Mouse (Mus musculus): Measurements from ENCODE around the gene Fhit. TPM values are rescaled to one million over a fixed set of nuclear protein-coding genes. Genes with fewer than 3 reads are reported as not detected.
A peak's percentile ranks its signal among the peaks of the same experiment; 100 is the strongest.

Fhit gene
- total and polyA plus RNA-seq, 2 experiments from 2014 or later: 9.9 to 11.8 TPM

- Histone ChIP-seq H3K36me3 (ENCODE audit: insufficient read depth, low read length) (no peaks in the 10 kb centered on the region), H3K4me1 (ENCODE audit: insufficient read depth, low read length) (no peaks in the 10 kb centered on the region), H3K4me2 (ENCODE audit: low read depth, low read length, poor library complexity, severe bottlenecking) (no peak overlapping the region), H3K27me3 (ENCODE audit: insufficient read depth, low read length) (no peaks in the 10 kb centered on the region), H3K27ac (ENCODE audit: low read depth, low read length) (no peak overlapping the region), H3K9me3 (ENCODE audit: low read length) (no peaks in the 10 kb centered on the region), H3K4me3 (ENCODE audit: low read depth, low read length) (no peak overlapping the region), H3K9ac (replicated peaks; ENCODE audit: low read length, poor library complexity, severe bottlenecking) (no peak overlapping the region)
- 86% methylated on average over 2 of the region's 2 CpGs for WGBS
- DNase-seq (ENCODE audit: low spot score) (no peak), ATAC-seq (ENCODE audit: low FRiP score) (no peak)
- no peak for TF ChIP-seq CTCF (IDR thresholded peaks at IDR 0.05)
Observed at GRCm38 (mm10) chr14:10432502-10432901, 729.3 kb downstream of the Fhit start.

- Histone ChIP-seq H3K27me3 (ENCODE audit: insufficient read depth, low read length) (no peaks in the 10 kb centered on the region), H3K9ac (replicated peaks; ENCODE audit: low read length, poor library complexity, severe bottlenecking) (no peak overlapping the region), H3K4me3 (ENCODE audit: low read depth, low read length) (no peak overlapping the region), H3K9me3 (ENCODE audit: low read length) (no peaks in the 10 kb centered on the region), H3K27ac (ENCODE audit: low read depth, low read length) (no peak overlapping the region), H3K4me2 (ENCODE audit: low read depth, low read length, poor library complexity, severe bottlenecking) (no peak overlapping the region), H3K36me3 (ENCODE audit: insufficient read depth, low read length) (no peaks in the 10 kb centered on the region), H3K4me1 (ENCODE audit: insufficient read depth, low read length) (no peaks in the 10 kb centered on the region)
- ATAC-seq (ENCODE audit: low FRiP score): no peak
- TF ChIP-seq CTCF (IDR thresholded peaks at IDR 0.05): no peak
- 96% methylated on average over 3 of the region's 3 CpGs for WGBS
- DNase-seq (ENCODE audit: low spot score): no peak
Observed at GRCm38 (mm10) chr14:10430396-10431000, 731.3 kb downstream of the Fhit start.

DNA sequence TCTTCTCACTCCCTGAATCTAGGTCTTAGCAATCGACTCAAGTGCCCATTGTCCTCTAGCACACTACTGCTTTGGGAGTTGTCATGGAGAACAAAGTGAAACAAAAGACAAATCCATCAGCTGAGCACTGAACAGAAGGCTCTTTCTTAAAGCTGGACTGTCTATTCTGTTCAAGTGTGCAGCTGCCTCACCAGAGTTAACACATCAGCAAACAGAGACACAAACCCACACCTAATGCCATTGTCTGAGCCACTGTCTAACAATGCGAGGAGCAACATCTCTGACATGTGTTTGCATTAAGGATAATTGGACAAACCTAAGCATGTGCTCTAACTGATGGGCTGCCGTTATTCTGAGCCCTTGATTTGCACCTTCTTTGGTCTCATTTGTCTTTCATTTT is 738.3 kb downstream of the Fhit start:
- H3K9me3 ChIP-seq (ENCODE audit: low read length): no peaks in the 10 kb centered on the region
- H3K27me3 ChIP-seq (ENCODE audit: insufficient read depth, low read length): no peaks in the 10 kb centered on the region

GRCm38 (mm10) chr14:10422261-10422660 is 739.6 kb downstream of the Fhit start:
- Histone ChIP-seq H3K4me2 (ENCODE audit: low read depth, low read length, poor library complexity, severe bottlenecking) (no peak overlapping the region), H3K9me3 (ENCODE audit: low read length) (no peaks in the 10 kb centered on the region), H3K27me3 (ENCODE audit: insufficient read depth, low read length) (no peaks in the 10 kb centered on the region), H3K4me1 (ENCODE audit: insufficient read depth, low read length) (no peaks in the 10 kb centered on the region), H3K27ac (ENCODE audit: low read depth, low read length) (no peak overlapping the region), H3K36me3 (ENCODE audit: insufficient read depth, low read length) (no peaks in the 10 kb centered on the region), H3K4me3 (ENCODE audit: low read depth, low read length) (no peak overlapping the region), H3K9ac (replicated peaks; ENCODE audit: low read length, poor library complexity, severe bottlenecking) (no peak overlapping the region)
- 76% methylated on average over 1 of the region's 1 CpGs for WGBS
- no peak for DNase-seq (ENCODE audit: low spot score)
- no peak for TF ChIP-seq CTCF (IDR thresholded peaks at IDR 0.05)
- no peak for ATAC-seq (ENCODE audit: low FRiP score)

More for the DNA sequence above, 738.3 kb downstream of the Fhit start:
- ATAC-seq (ENCODE audit: low FRiP score) (no peak), DNase-seq (ENCODE audit: low spot score) (no peak)
- no peak overlapping the region for H3K9ac ChIP-seq (replicated peaks; ENCODE audit: low read length, poor library complexity, severe bottlenecking)
- no peaks in the 10 kb centered on the region for H3K36me3 ChIP-seq (ENCODE audit: insufficient read depth, low read length)
- TF ChIP-seq CTCF (IDR thresholded peaks at IDR 0.05): no peak
- H3K4me2 ChIP-seq (ENCODE audit: low read depth, low read length, poor library complexity, severe bottlenecking): no peak overlapping the region
- no peak overlapping the region for H3K4me3 ChIP-seq (ENCODE audit: low read depth, low read length)
- 29% methylated on average over 3 of the region's 3 CpGs for WGBS
- H3K4me1 ChIP-seq (ENCODE audit: insufficient read depth, low read length): no peaks in the 10 kb centered on the region
- H3K27ac ChIP-seq (ENCODE audit: low read depth, low read length): no peak overlapping the region

GRCm38 (mm10) chr14:10415068-10415467 is 746.8 kb downstream of the Fhit start:
- no peak for DNase-seq (ENCODE audit: low spot score)
- ATAC-seq (ENCODE audit: low FRiP score): 0 out of 2 replicates have a peak, but pooled peaks have one; percentile 47
- no peak overlapping the region for H3K4me3 ChIP-seq (ENCODE audit: low read depth, low read length)
- no peak overlapping the region for H3K9ac ChIP-seq (replicated peaks; ENCODE audit: low read length, poor library complexity, severe bottlenecking)
- H3K36me3 ChIP-seq (ENCODE audit: insufficient read depth, low read length): no peaks in the 10 kb centered on the region
- no peaks in the 10 kb centered on the region for H3K9me3 ChIP-seq (ENCODE audit: low read length)
- no peaks in the 10 kb centered on the region for H3K4me1 ChIP-seq (ENCODE audit: insufficient read depth, low read length)
- 53% methylated on average over 5 of the region's 5 CpGs for WGBS
- no peak overlapping the region for H3K27ac ChIP-seq (ENCODE audit: low read depth, low read length)
- H3K27me3 ChIP-seq (ENCODE audit: insufficient read depth, low read length): no peaks in the 10 kb centered on the region
- no peak overlapping the region for H3K4me2 ChIP-seq (ENCODE audit: low read depth, low read length, poor library complexity, severe bottlenecking)
- no peak for TF ChIP-seq CTCF (IDR thresholded peaks at IDR 0.05)

GRCm38 (mm10) chr14:10409306-10409962 is 752.4 kb downstream of the Fhit start:
- Histone ChIP-seq H3K27me3 (ENCODE audit: insufficient read depth, low read length) (no peaks in the 10 kb centered on the region), H3K4me2 (ENCODE audit: low read depth, low read length, poor library complexity, severe bottlenecking) (no peak overlapping the region), H3K36me3 (ENCODE audit: insufficient read depth, low read length) (no peaks in the 10 kb centered on the region), H3K4me3 (ENCODE audit: low read depth, low read length) (no peak overlapping the region), H3K9ac (replicated peaks; ENCODE audit: low read length, poor library complexity, severe bottlenecking) (no peak overlapping the region), H3K27ac (ENCODE audit: low read depth, low read length) (no peak overlapping the region), H3K9me3 (ENCODE audit: low read length) (no peaks in the 10 kb centered on the region), H3K4me1 (ENCODE audit: insufficient read depth, low read length) (no peaks in the 10 kb centered on the region)
- no peak for TF ChIP-seq CTCF (IDR thresholded peaks at IDR 0.05)
- no peak for DNase-seq (ENCODE audit: low spot score)
- WGBS: 96% methylated on average over 3 of the region's 3 CpGs
- ATAC-seq (ENCODE audit: low FRiP score): no peak

Measured in midbrain, postnatal 0 days (tissue).